Mouse (Mus musculus) megakaryocyte, embryonic 14.5 days (primary cell): ENCODE measurements around the gene 2310022B05Rik. TPM values are rescaled to one million over a fixed set of nuclear protein-coding genes. Genes with fewer than 3 reads are reported as not detected.

Source experiments
- H3K27me3 ChIP-seq: replicated peaks from 2 replicates; pipeline ENCODE3; 2012; ENCODE audit warnings: inconsistent platforms
- H3K36me3 ChIP-seq: replicated peaks from 2 replicates; pipeline ENCODE3; 2012; ENCODE audit warnings: low read length, inconsistent platforms, mixed read lengths
- H3K4me1 ChIP-seq: 2 replicates; pipeline ENCODE4 v1.6.1; 2012; ENCODE audit warnings: inconsistent platforms
- H3K4me3 ChIP-seq: replicated peaks from 2 replicates; pipeline ENCODE3; 2012; ENCODE audit warnings: moderate library complexity, mild to moderate bottlenecking, inconsistent platforms
- H3K9me3 ChIP-seq: 2 replicates; pipeline ENCODE4 v1.6.1; 2012; ENCODE audit warnings: inconsistent platforms
- FLI1 ChIP-seq: IDR thresholded peaks from 2 replicates; pipeline ENCODE4 v1.6.1; 2012; ENCODE audit warnings: low read length, inconsistent platforms, mixed read lengths
- GATA1 ChIP-seq: IDR thresholded peaks from 3 replicates; pipeline ENCODE4 v1.6.1; 2012; ENCODE audit warnings: mixed read lengths, low read length, inconsistent platforms, borderline replicate concordance
- polyA plus RNA-seq: library from polyadenylated mRNA; stranded (reverse); fragments of >175 nt; gene quantifications from 2 replicates; pipeline ENCODE4 v1.2.3, GENCODE M21; 2012; ENCODE audit warnings: low replicate concordance; ENCODE audit not compliant: insufficient read depth

Gene 2310022B05Rik
- polyA plus RNA-seq, 1 experiment: 7.6 TPM

- peaks cover 64% of the 10 kb centered on the region for H3K27me3 ChIP-seq
- H3K4me1 ChIP-seq: peaks cover 21% of the 10 kb centered on the region
- TF ChIP-seq GATA1: no peak
- no peak for TF ChIP-seq FLI1
- no peak overlapping the region for H3K4me3 ChIP-seq
- H3K36me3 ChIP-seq: no peaks in the 10 kb centered on the region
- H3K9me3 ChIP-seq: no peaks in the 10 kb centered on the region
Measured at GRCm38 (mm10) chr8:124614325-124614724, 48.8 kb downstream of the 2310022B05Rik start.

- H3K4me3 ChIP-seq: no peak overlapping the region
- H3K9me3 ChIP-seq: no peaks in the 10 kb centered on the region
- TF ChIP-seq GATA1 (no peak), FLI1 (no peak)
- H3K27me3 ChIP-seq: peaks cover 63% of the 10 kb centered on the region
- peaks cover 3% of the 10 kb centered on the region; the same call in 1 of the 2 replicates for H3K4me1 ChIP-seq
- no peaks in the 10 kb centered on the region for H3K36me3 ChIP-seq
Measured at GRCm38 (mm10) chr8:124608972-124609353, 54.2 kb downstream of the 2310022B05Rik start.

- Histone ChIP-seq H3K4me1 (no peaks in the 10 kb centered on the region), H3K9me3 (no peaks in the 10 kb centered on the region), H3K27me3 (peaks cover 65% of the 10 kb centered on the region), H3K36me3 (no peaks in the 10 kb centered on the region), H3K4me3 (no peak overlapping the region)
- TF ChIP-seq FLI1 (no peak), GATA1 (no peak)
Measured at GRCm38 (mm10) chr8:124608239-124608971, 54.8 kb downstream of the 2310022B05Rik start.

- TF ChIP-seq FLI1 (no peak), GATA1 (no peak)
- no peak overlapping the region for H3K4me3 ChIP-seq
- H3K36me3 ChIP-seq: no peaks in the 10 kb centered on the region
- H3K27me3 ChIP-seq: peaks cover 48% of the 10 kb centered on the region
- no peaks in the 10 kb centered on the region for H3K4me1 ChIP-seq
- H3K9me3 ChIP-seq: no peaks in the 10 kb centered on the region
Measured at GRCm38 (mm10) chr8:124604066-124604465, 59.1 kb downstream of the 2310022B05Rik start.

GRCm38 (mm10) chr8:124589393-124589792 lies 73.8 kb downstream of the 2310022B05Rik start:
- H3K4me3 ChIP-seq: no peak overlapping the region
- H3K4me1 ChIP-seq: peaks cover 8% of the 10 kb centered on the region; the same call in 1 of the 2 replicates
- H3K9me3 ChIP-seq: no peaks in the 10 kb centered on the region
- peaks cover 42% of the 10 kb centered on the region for H3K27me3 ChIP-seq
- TF ChIP-seq GATA1 (no peak), FLI1 (no peak)
- no peaks in the 10 kb centered on the region for H3K36me3 ChIP-seq

GRCm38 (mm10) chr8:124586556-124586955 lies 76.6 kb downstream of the 2310022B05Rik start:
- Histone ChIP-seq H3K36me3 (no peaks in the 10 kb centered on the region), H3K4me1 (peaks cover 8% of the 10 kb centered on the region; the same call in 1 of the 2 replicates), H3K4me3 (no peak overlapping the region), H3K27me3 (peaks cover 37% of the 10 kb centered on the region), H3K9me3 (no peaks in the 10 kb centered on the region)
- TF ChIP-seq FLI1 (no peak), GATA1 (no peak)

Other genes starting within 250 kb of the 2310022B05Rik start
- 0.13 TPM in 1 of 2 replicates, not detected in the other for gene Pgbd5, start 223.7 kb downstream of the 2310022B05Rik start, polyA plus RNA-seq
- 10.4 and 14.3 TPM in 2 replicates for gene Cog2, start 142.6 kb downstream of the 2310022B05Rik start, polyA plus RNA-seq
- gene Agt, start 93.7 kb downstream of the 2310022B05Rik start, polyA plus RNA-seq: 0.27 TPM in 1 of 2 replicates, not detected in the other
- gene Capn9, start 87.3 kb downstream of the 2310022B05Rik start, polyA plus RNA-seq: not detected in 2 replicates
- gene Ttc13, start 58.6 kb upstream of the 2310022B05Rik start, polyA plus RNA-seq: 0.69 and 5.4 TPM in 2 replicates
- 3.8 TPM in 1 of 2 replicates, not detected in the other for gene Arv1, start 58.8 kb upstream of the 2310022B05Rik start, polyA plus RNA-seq
- not detected in 2 replicates for gene Fam89a, start 88.5 kb upstream of the 2310022B05Rik start, polyA plus RNA-seq
- gene Trim67, start 129.7 kb upstream of the 2310022B05Rik start, polyA plus RNA-seq: 0.09 TPM in 1 of 2 replicates, not detected in the other
- gene Gnpat, start 199.7 kb upstream of the 2310022B05Rik start, polyA plus RNA-seq: 41.4 and 55.3 TPM in 2 replicates
- gene 2810004N23Rik, start 199.8 kb upstream of the 2310022B05Rik start, polyA plus RNA-seq: 8.3 and 25.4 TPM in 2 replicates
- gene Exoc8, start 234.3 kb upstream of the 2310022B05Rik start, polyA plus RNA-seq: 2.1 and 3.3 TPM in 2 replicates
- gene Sprtn, start 234.5 kb upstream of the 2310022B05Rik start, polyA plus RNA-seq: 1.7 and 2.5 TPM in 2 replicates